16 mouse cellular contexts compared by ENCODE assay signal in genomic region chr7:98510961-98511958, GRCm38 (mm10). TPM values are rescaled to one million over a fixed set of nuclear protein-coding genes. Genes with fewer than 3 reads are reported as not detected.
A peak's percentile ranks its signal among the peaks of the same experiment; 100 is the strongest.
DNase-seq lines count a peak whose midpoint lies in the region; ATAC-seq and TF ChIP-seq lines count a peak whose summit lies in the region.
"Had no signal": no experiment of that assay in that cellular context is flagged by ENCODE, and none has a peak within 500 bp of the region (broad histone marks: within the 10 kb centered on the region; RNA-seq: fewer than 3 reads in every experiment).

No protein-coding gene starts in this region.

- no peak overlapping the region for H3K9ac ChIP-seq in midbrain, embryonic 14.5 days (replicated peaks; ENCODE audit: low read length)
- H3K9ac ChIP-seq in midbrain, postnatal 0 days (replicated peaks; ENCODE audit: low read length, poor library complexity, severe bottlenecking) = no peak overlapping the region
- H3K9ac ChIP-seq in stomach, embryonic 15.5 days = no peak overlapping the region
- H3K9ac ChIP-seq: limb, embryonic 13.5 days had no signal

- H3K36me3 ChIP-seq in midbrain, embryonic 14.5 days (ENCODE audit: control insufficient read depth, insufficient read depth, low read length) = no peaks in the 10 kb centered on the region
- H3K36me3 ChIP-seq in midbrain, postnatal 0 days (ENCODE audit: insufficient read depth, low read length) = no peaks in the 10 kb centered on the region
- H3K36me3 ChIP-seq in stomach, embryonic 15.5 days = no peaks in the 10 kb centered on the region
- H3K36me3 ChIP-seq: limb, embryonic 13.5 days had no signal

- ATAC-seq in midbrain, embryonic 14.5 days (ENCODE audit: low FRiP score, low TSS enrichment) = no peak
- ATAC-seq in midbrain, postnatal 0 days (ENCODE audit: low FRiP score) = no peak
- no peak for ATAC-seq in stomach, embryonic 15.5 days (ENCODE audit: insufficient read depth, low FRiP score, low read depth)
- ATAC-seq: hindbrain, postnatal 0 days had no signal

- H3K27me3 ChIP-seq in midbrain, embryonic 14.5 days (ENCODE audit: control insufficient read depth, insufficient read depth, low read length) = no peaks in the 10 kb centered on the region
- H3K27me3 ChIP-seq in midbrain, postnatal 0 days (ENCODE audit: insufficient read depth, low read length) = no peaks in the 10 kb centered on the region
- no peaks in the 10 kb centered on the region for H3K27me3 ChIP-seq in stomach, embryonic 15.5 days (replicated peaks)
- H3K27me3 ChIP-seq: limb, embryonic 13.5 days had no signal

- no peaks in the 10 kb centered on the region for H3K9me3 ChIP-seq in midbrain, embryonic 14.5 days (ENCODE audit: control insufficient read depth, low read length)
- H3K9me3 ChIP-seq in midbrain, postnatal 0 days (ENCODE audit: low read length) = no peaks in the 10 kb centered on the region
- H3K9me3 ChIP-seq in stomach, embryonic 15.5 days = no peaks in the 10 kb centered on the region
- H3K9me3 ChIP-seq: limb, embryonic 13.5 days had no signal

- 73% methylated on average over 15 of the region's 15 CpGs for WGBS in midbrain, embryonic 14.5 days
- 61% methylated on average over 15 of the region's 15 CpGs for WGBS in midbrain, postnatal 0 days
- 61% methylated on average over 15 of the region's 15 CpGs for WGBS in stomach, embryonic 15.5 days

- intact Hi-C loops in gastrocnemius, adult 2 months (cut with DNase I) = no loop called here

- no peak for DNase-seq in gastrocnemius, adult 2 months
- DNase-seq in gastrocnemius, postnatal 10 days = no peak
- DNase-seq in layer of hippocampus, adult 2 months (ENCODE audit: low spot score in 2 of 2) = no peak
- DNase-seq in layer of hippocampus, postnatal 25 days (ENCODE audit: extremely low spot score in 1 of 2, low spot score in 1 of 2) = no peak
- peak; percentile 21 for DNase-seq in midbrain, embryonic 14.5 days
- DNase-seq in midbrain, postnatal 0 days (ENCODE audit: low spot score) = no peak
- no peak for DNase-seq in retina, postnatal 1 day
- DNase-seq: adrenal gland, postnatal 10 days; B cell, adult 2 months; gastrocnemius, postnatal 36 days; heart, postnatal 36 days; right cerebral cortex, adult 18-20 months had no signal

- TF ChIP-seq CTCF in gastrocnemius, adult 2 months (IDR thresholded peaks at IDR 0.05) = no peak
- TF ChIP-seq CTCF in layer of hippocampus, adult 2 months (conservative IDR thresholded peaks at IDR 0.05) = no peak
- TF ChIP-seq CTCF in midbrain, postnatal 0 days (IDR thresholded peaks at IDR 0.05) = no peak

- H3K4me3 ChIP-seq in gastrocnemius, adult 2 months = no peak overlapping the region
- H3K4me3 ChIP-seq in layer of hippocampus, adult 2 months = no peak overlapping the region
- H3K4me3 ChIP-seq in midbrain, embryonic 14.5 days (replicated peaks; ENCODE audit: low read depth, low read length) = no peak overlapping the region
- H3K4me3 ChIP-seq in midbrain, postnatal 0 days (ENCODE audit: low read depth, low read length) = no peak overlapping the region
- H3K4me3 ChIP-seq in stomach, embryonic 15.5 days (replicated peaks) = no peak overlapping the region
- H3K4me3 ChIP-seq: limb, embryonic 13.5 days had no signal

- H3K27ac ChIP-seq in gastrocnemius, adult 2 months = peak overlapping the region; percentile 56
- 0 out of 2 replicates have a peak overlapping the region, but pooled peaks have one; percentile 25 for H3K27ac ChIP-seq in layer of hippocampus, adult 2 months
- H3K27ac ChIP-seq in midbrain, embryonic 14.5 days (replicated peaks; ENCODE audit: low read depth, low read length) = no peak overlapping the region
- no peak overlapping the region for H3K27ac ChIP-seq in midbrain, postnatal 0 days (ENCODE audit: low read depth, low read length)
- peak overlapping the region; percentile 60; the same call in 1 of the 2 replicates for H3K27ac ChIP-seq in stomach, embryonic 15.5 days
- H3K27ac ChIP-seq: hindbrain, postnatal 0 days; limb, embryonic 13.5 days had no signal

- no peaks in the 10 kb centered on the region for H3K4me1 ChIP-seq in midbrain, embryonic 14.5 days (ENCODE audit: control insufficient read depth, insufficient read depth, low read length)
- H3K4me1 ChIP-seq in midbrain, postnatal 0 days (ENCODE audit: insufficient read depth, low read length) = no peaks in the 10 kb centered on the region
- H3K4me1 ChIP-seq in stomach, embryonic 15.5 days = 0 out of 2 replicates have a peak, but pooled peaks cover 2% of the 10 kb centered on the region

- no peak overlapping the region for H3K4me2 ChIP-seq in midbrain, embryonic 14.5 days (ENCODE audit: low read length)
- no peak overlapping the region for H3K4me2 ChIP-seq in midbrain, postnatal 0 days (ENCODE audit: low read depth, low read length, poor library complexity, severe bottlenecking)
- H3K4me2 ChIP-seq in stomach, embryonic 15.5 days = no peak overlapping the region
- H3K4me2 ChIP-seq: limb, embryonic 13.5 days had no signal

RNA-seq across cellular contexts. Expression of gene Lrrc32, which starts 22.2 kb away (rescaled TPM):
- total RNA-seq in gastrocnemius, adult 2 months (2021) = 1 to 10 TPM; 3.7 to 4.6 TPM
- 1 to 10 TPM; 7.4 to 8.8 TPM for total RNA-seq in gastrocnemius, postnatal 10 days (2021)
- 1 to 10 TPM; 1.7 to 2.2 TPM for total RNA-seq in layer of hippocampus, adult 2 months (2021)
- 1 to 10 TPM; 2.7 to 3.8 TPM for total RNA-seq in layer of hippocampus, postnatal 25 days (2021)
- polyA plus RNA-seq in midbrain, embryonic 14.5 days (2014; fragmentation: Nextera tagmentation; extraction: Ambion mirVana) = 1.6 and 4.2 TPM in 2 replicates
- 7.6 and 9.0 TPM in 2 replicates for total RNA-seq in midbrain, postnatal 0 days (2014; rRNA removed)
- 5.2 and 6.0 TPM in 2 replicates for polyA plus RNA-seq in midbrain, postnatal 0 days (2015; fragmentation: Nextera tagmentation; extraction: Ambion mirVana)
- 9.8 TPM in 2 replicates for polyA plus RNA-seq in stomach, embryonic 15.5 days (2015; fragmentation: Nextera tagmentation; extraction: Ambion mirVana)
- total RNA-seq: monocyte, adult 5-6 weeks had no signal

Comparison
In these comparisons a context has a peak if more than half of its experiments do, and no peak if none do; other contexts are left out.
1. H3K27ac ChIP-seq: peak in gastrocnemius, adult 2 months (single experiment), layer of hippocampus, adult 2 months (single experiment) and stomach, embryonic 15.5 days (single experiment); none in midbrain, embryonic 14.5 days (single experiment) and midbrain, postnatal 0 days (single experiment).